Mouse (Mus musculus) embryonic facial prominence, embryonic 11.5 days (tissue): ENCODE results near the gene Prph. TPM values are rescaled to one million over a fixed set of nuclear protein-coding genes. Genes with fewer than 3 reads are reported as not detected.
"Not testable (repeated sequence)": the region's sequence is repeated elsewhere in the genome, so short reads cannot be mapped to it uniquely, and the experiment has no call there.

Source experiments
- ATAC-seq: fragments of 200-750 bp; cut with Nextera tagmentation; replicated peaks from 2 replicates; pipeline ENCODE4 v1.8.0; 2017; ENCODE audit warnings: low read depth; ENCODE audit not compliant: insufficient number of reproducible peaks, low FRiP score, low TSS enrichment
- DNase-seq: peaks from one replicate; pipeline ENCODE4 v3.0.0-alpha.2; 2015; ENCODE audit warnings: low spot score
- H3K27ac ChIP-seq: fragments of 300-500 bp; sonication (generic); replicated peaks from 2 replicates; pipeline ENCODE4 v1.5.1; 2014; ENCODE audit warnings: mild to moderate bottlenecking, low read depth, low read length, control low read depth
- H3K27me3 ChIP-seq: fragments of 300-500 bp; sonication (generic); 2 replicates; pipeline ENCODE4 v1.6.1; 2014; ENCODE audit warnings: mild to moderate bottlenecking, low read length, moderate library complexity, mixed read lengths; ENCODE audit not compliant: control insufficient read depth, insufficient read depth
- H3K36me3 ChIP-seq: fragments of 300-500 bp; sonication (generic); replicated peaks from 2 replicates; pipeline ENCODE4 v1.6.1; 2014; ENCODE audit warnings: low read depth, mild to moderate bottlenecking, low read length, moderate library complexity, mixed read lengths; ENCODE audit not compliant: control insufficient read depth, insufficient read depth
- H3K4me1 ChIP-seq: fragments of 300-500 bp; sonication (generic); 2 replicates; pipeline ENCODE4 v1.6.1; 2014; ENCODE audit warnings: low read length, mixed read lengths; ENCODE audit not compliant: control insufficient read depth, insufficient read depth
- H3K4me2 ChIP-seq: fragments of 300-500 bp; sonication (generic); 2 replicates; pipeline ENCODE4 v1.6.1; 2014; ENCODE audit warnings: low read depth, mild to moderate bottlenecking, control low read depth, low read length, moderate library complexity
- H3K4me3 ChIP-seq: fragments of 300-500 bp; sonication (generic); 2 replicates; pipeline ENCODE4 v1.5.1; 2014; ENCODE audit warnings: low read depth, low read length, control low read depth
- H3K9ac ChIP-seq: fragments of 300-500 bp; sonication (generic); replicated peaks from 2 replicates; pipeline ENCODE4 v1.6.1; 2014; ENCODE audit warnings: mild to moderate bottlenecking, control low read depth, low read length
- H3K9me3 ChIP-seq: fragments of 300-500 bp; sonication (generic); replicated peaks from 2 replicates; pipeline ENCODE4 v1.6.1; 2016; ENCODE audit warnings: mild to moderate bottlenecking, low read length, inconsistent platforms, mixed read lengths; ENCODE audit not compliant: control insufficient read depth
- WGBS: fragments of 180-500 bp; shearing (Covaris S2); extraction: QIAGEN DNeasy Blood & Tissue Kit; methylation state at CpG from one replicate; pipeline ENCODE4 v1.1.7; 2014; 5-methylcytosine and 5-hydroxymethylcytosine counted together
- polyA plus RNA-seq: library from polyadenylated mRNA; unstranded; fragments of >200 nt; fragmentation: Nextera tagmentation; extraction: Ambion mirVana; gene quantifications from 2 replicates; pipeline ENCODE4 v1.2.1, GENCODE M21; 2014

Prph gene
- polyA plus RNA-seq, 1 experiment from 2014 or later, result 17.1 TPM

GRCm38 (mm10) chr15:99074019-99074599, 19.1 kb downstream of the Prph start, which contains the start of gene Troap:
Troap (plus strand) TSS chr15:99074575.
- Histone ChIP-seq H3K36me3 (peaks cover 5% of the 10 kb centered on the region), H3K27ac (peak within 1 kb of the TSS; percentile 92), H3K4me3 (peak within 1 kb of the TSS; percentile 46), H3K4me1 (peaks cover 4% of the 10 kb centered on the region), H3K9ac (peak within 1 kb of the TSS; percentile 80), H3K9me3 (no peaks in the 10 kb centered on the region), H3K27me3 (no peaks in the 10 kb centered on the region), H3K4me2 (peak within 1 kb of the TSS; percentile 76)
- ATAC-seq, result peak; percentile 53; the same call in 1 of the 2 replicates
- 30% methylated on average over 9 of the region's 9 CpGs for WGBS
- no peak for DNase-seq

GRCm38 (mm10) chr15:99074600-99075333, 19.8 kb downstream of the Prph start:
- Histone ChIP-seq H3K9me3 (no peaks in the 10 kb centered on the region), H3K9ac (peak overlapping the region; percentile 80), H3K27ac (peak overlapping the region; percentile 92), H3K36me3 (peaks cover 5% of the 10 kb centered on the region), H3K4me2 (peak overlapping the region; percentile 76), H3K4me1 (peaks cover 4% of the 10 kb centered on the region), H3K4me3 (peak overlapping the region; percentile 46), H3K27me3 (no peaks in the 10 kb centered on the region)
- ATAC-seq, result peak; percentile 95
- peak; percentile 99 for DNase-seq
- under 1% methylated on average over 44 of the region's 44 CpGs for WGBS

GRCm38 (mm10) chr15:99076011-99076410, 21.0 kb downstream of the Prph start:
- 95% methylated on average over 3 of the region's 3 CpGs for WGBS
- H3K4me3 ChIP-seq, ATAC-seq, H3K4me1 ChIP-seq, H3K36me3 ChIP-seq, H3K27me3 ChIP-seq, H3K9me3 ChIP-seq, H3K9ac ChIP-seq, DNase-seq, H3K27ac ChIP-seq: not testable (repeated sequence)
- peak overlapping the region; percentile 50 for H3K4me2 ChIP-seq

GRCm38 (mm10) chr15:99078181-99078910, 23.4 kb downstream of the Prph start:
- Histone ChIP-seq H3K4me1 (peaks cover 4% of the 10 kb centered on the region), H3K27me3 (no peaks in the 10 kb centered on the region), H3K36me3 (peaks cover 12% of the 10 kb centered on the region), H3K4me2 (peak overlapping the region; percentile 4; the same call in 1 of the 2 replicates), H3K9me3 (no peaks in the 10 kb centered on the region), H3K9ac (no peak overlapping the region), H3K4me3 (no peak overlapping the region), H3K27ac (no peak overlapping the region)
- ATAC-seq (no peak), DNase-seq (no peak)
- WGBS, result 46% methylated on average over 15 of the region's 15 CpGs

- WGBS, result 78% methylated on average over 3 of the region's 3 CpGs
- Histone ChIP-seq H3K9ac (no peak overlapping the region), H3K4me2 (no peak overlapping the region), H3K9me3 (no peaks in the 10 kb centered on the region), H3K36me3 (peaks cover 12% of the 10 kb centered on the region), H3K27me3 (peaks cover 2% of the 10 kb centered on the region; the same call in 1 of the 2 replicates), H3K27ac (no peak overlapping the region), H3K4me3 (no peak overlapping the region), H3K4me1 (peaks cover 4% of the 10 kb centered on the region)
- no peak for ATAC-seq
- DNase-seq, result no peak
These were observed 24.8 kb downstream of the Prph start for GRCm38 (mm10) chr15:99079804-99080203.

GRCm38 (mm10) chr15:99082322-99082721, 27.3 kb downstream of the Prph start:
- no peaks in the 10 kb centered on the region; the same call in 1 of the 2 replicates for H3K4me1 ChIP-seq
- H3K27ac ChIP-seq, result no peak overlapping the region
- no peak overlapping the region for H3K4me2 ChIP-seq
- ATAC-seq (0 out of 2 replicates have a peak, but pooled peaks have one; percentile 19), DNase-seq (no peak)
- WGBS, result 94% methylated on average over 12 of the region's 12 CpGs
- peaks cover 22% of the 10 kb centered on the region for H3K27me3 ChIP-seq
- no peaks in the 10 kb centered on the region for H3K9me3 ChIP-seq
- peaks cover 12% of the 10 kb centered on the region for H3K36me3 ChIP-seq
- no peak overlapping the region for H3K9ac ChIP-seq
- no peak overlapping the region for H3K4me3 ChIP-seq

GRCm38 (mm10) chr15:99082840-99083239, 27.9 kb downstream of the Prph start:
- Histone ChIP-seq H3K27me3 (peaks cover 27% of the 10 kb centered on the region), H3K4me1 (no peaks in the 10 kb centered on the region)
- no peak for DNase-seq

More at GRCm38 (mm10) chr15:99082840-99083239, 27.9 kb downstream of the Prph start:
- H3K9ac ChIP-seq, result no peak overlapping the region
- H3K27ac ChIP-seq, result no peak overlapping the region
- no peaks in the 10 kb centered on the region for H3K9me3 ChIP-seq
- no peak overlapping the region for H3K4me3 ChIP-seq
- no peak for ATAC-seq
- WGBS, result 88% methylated on average over 16 of the region's 16 CpGs
- H3K36me3 ChIP-seq, result peaks cover 12% of the 10 kb centered on the region
- H3K4me2 ChIP-seq, result no peak overlapping the region
